Mouse (Mus musculus): ENCODE results near the gene Stac3. TPM values are rescaled to one million over a fixed set of nuclear protein-coding genes. Genes with fewer than 3 reads are reported as not detected.

Stac3 gene
- polyA plus RNA-seq, 1 experiment from 2014 or later = 0.32 TPM

- Histone ChIP-seq H3K9ac (ENCODE audit: low read length) (no peak overlapping the region), H3K9me3 (ENCODE audit: control insufficient read depth, low read length) (no peaks in the 10 kb centered on the region), H3K4me1 (replicated peaks; ENCODE audit: control insufficient read depth, insufficient read depth, low read length) (peaks cover 30% of the 10 kb centered on the region), H3K4me3 (ENCODE audit: low read depth, low read length) (no peak overlapping the region), H3K4me2 (ENCODE audit: low read length) (no peak overlapping the region), H3K36me3 (ENCODE audit: control insufficient read depth, insufficient read depth, low read length) (peaks cover 27% of the 10 kb centered on the region), H3K27ac (ENCODE audit: low read depth) (no peak overlapping the region), H3K27me3 (replicated peaks; ENCODE audit: control insufficient read depth, insufficient read depth, low read length) (peaks cover 27% of the 10 kb centered on the region)
- DNase-seq (ENCODE audit: low spot score) (no peak), ATAC-seq (replicated peaks; ENCODE audit: low FRiP score, low TSS enrichment, low read depth) (no peak)
- 94% methylated on average over 25 of the region's 26 CpGs for WGBS
Observed at GRCm38 (mm10) chr10:127519041-127519701, 17.7 kb downstream of the Stac3 start.

GRCm38 (mm10) chr10:127519903-127520713 is 18.6 kb downstream of the Stac3 start:
- Histone ChIP-seq H3K4me2 (ENCODE audit: low read length) (no peak overlapping the region), H3K4me3 (ENCODE audit: low read depth, low read length) (no peak overlapping the region), H3K9ac (ENCODE audit: low read length) (no peak overlapping the region), H3K36me3 (ENCODE audit: control insufficient read depth, insufficient read depth, low read length) (peaks cover 27% of the 10 kb centered on the region), H3K9me3 (ENCODE audit: control insufficient read depth, low read length) (no peaks in the 10 kb centered on the region), H3K27me3 (replicated peaks; ENCODE audit: control insufficient read depth, insufficient read depth, low read length) (peaks cover 27% of the 10 kb centered on the region), H3K4me1 (replicated peaks; ENCODE audit: control insufficient read depth, insufficient read depth, low read length) (peaks cover 26% of the 10 kb centered on the region), H3K27ac (ENCODE audit: low read depth) (no peak overlapping the region)
- DNase-seq (ENCODE audit: low spot score) (no peak), ATAC-seq (replicated peaks; ENCODE audit: low FRiP score, low TSS enrichment, low read depth) (no peak)
- 91% methylated on average over 37 of the region's 37 CpGs for WGBS

- H3K9ac ChIP-seq (ENCODE audit: low read length) = peak overlapping the region; percentile 65; the same call in 1 of the 2 replicates
- peaks cover 24% of the 10 kb centered on the region for H3K4me1 ChIP-seq (replicated peaks; ENCODE audit: control insufficient read depth, insufficient read depth, low read length)
- peak overlapping the region; percentile 70 for H3K4me3 ChIP-seq (ENCODE audit: low read depth, low read length)
- peak overlapping the region; percentile 95 for H3K4me2 ChIP-seq (ENCODE audit: low read length)
- 78% methylated on average over 20 of the region's 20 CpGs for WGBS
- H3K27ac ChIP-seq (ENCODE audit: low read depth) = no peak overlapping the region
- H3K9me3 ChIP-seq (ENCODE audit: control insufficient read depth, low read length) = no peaks in the 10 kb centered on the region
- DNase-seq (ENCODE audit: low spot score) (no peak), ATAC-seq (replicated peaks; ENCODE audit: low FRiP score, low TSS enrichment, low read depth) (no peak)
- H3K36me3 ChIP-seq (ENCODE audit: control insufficient read depth, insufficient read depth, low read length) = peaks cover 27% of the 10 kb centered on the region
- H3K27me3 ChIP-seq (replicated peaks; ENCODE audit: control insufficient read depth, insufficient read depth, low read length) = peaks cover 28% of the 10 kb centered on the region
Observed at GRCm38 (mm10) chr10:127520714-127521357, 19.4 kb downstream of the Stac3 start.

GRCm38 (mm10) chr10:127521611-127522080 is 20.2 kb downstream of the Stac3 start:
- ATAC-seq (replicated peaks; ENCODE audit: low FRiP score, low TSS enrichment, low read depth) (no peak), DNase-seq (ENCODE audit: low spot score) (no peak)
- 7% methylated on average over 12 of the region's 12 CpGs for WGBS
- H3K4me3 ChIP-seq (ENCODE audit: low read depth, low read length) = peak overlapping the region; percentile 70
- H3K27ac ChIP-seq (ENCODE audit: low read depth) = no peak overlapping the region
- peaks cover 27% of the 10 kb centered on the region for H3K36me3 ChIP-seq (ENCODE audit: control insufficient read depth, insufficient read depth, low read length)
- peaks cover 26% of the 10 kb centered on the region for H3K4me1 ChIP-seq (replicated peaks; ENCODE audit: control insufficient read depth, insufficient read depth, low read length)
- H3K9ac ChIP-seq (ENCODE audit: low read length) = peak overlapping the region; percentile 65
- no peaks in the 10 kb centered on the region for H3K9me3 ChIP-seq (ENCODE audit: control insufficient read depth, low read length)
- H3K27me3 ChIP-seq (replicated peaks; ENCODE audit: control insufficient read depth, insufficient read depth, low read length) = peaks cover 30% of the 10 kb centered on the region
- H3K4me2 ChIP-seq (ENCODE audit: low read length) = peak overlapping the region; percentile 95

GRCm38 (mm10) chr10:127522088-127522581 is 20.6 kb downstream of the Stac3 start, which contains the start of gene Shmt2:
TSS of gene Shmt2 (minus strand) at chr10:127522444.
- peaks cover 24% of the 10 kb centered on the region for H3K4me1 ChIP-seq (replicated peaks; ENCODE audit: control insufficient read depth, insufficient read depth, low read length)
- DNase-seq (ENCODE audit: low spot score) (peak; percentile 93), ATAC-seq (replicated peaks; ENCODE audit: low FRiP score, low TSS enrichment, low read depth) (peak; percentile 62)
- H3K9ac ChIP-seq (ENCODE audit: low read length) = peak within 1 kb of the TSS; percentile 65
- WGBS = under 1% methylated on average over 21 of the region's 21 CpGs
- peaks cover 35% of the 10 kb centered on the region for H3K27me3 ChIP-seq (replicated peaks; ENCODE audit: control insufficient read depth, insufficient read depth, low read length)
- no peak within 1 kb of the TSS for H3K27ac ChIP-seq (ENCODE audit: low read depth)
- H3K4me2 ChIP-seq (ENCODE audit: low read length) = peak within 1 kb of the TSS; percentile 95
- H3K4me3 ChIP-seq (ENCODE audit: low read depth, low read length) = peak within 1 kb of the TSS; percentile 70
- no peaks in the 10 kb centered on the region for H3K9me3 ChIP-seq (ENCODE audit: control insufficient read depth, low read length)
- H3K36me3 ChIP-seq (ENCODE audit: control insufficient read depth, insufficient read depth, low read length) = peaks cover 26% of the 10 kb centered on the region

GRCm38 (mm10) chr10:127524646-127525255 is 23.3 kb downstream of the Stac3 start:
- no peak for ATAC-seq (replicated peaks; ENCODE audit: low FRiP score, low TSS enrichment, low read depth)
- H3K4me2 ChIP-seq (ENCODE audit: low read length) = no peak overlapping the region
- H3K36me3 ChIP-seq (ENCODE audit: control insufficient read depth, insufficient read depth, low read length) = peaks cover 5% of the 10 kb centered on the region; the same call in 1 of the 2 replicates
- 1% methylated on average over 20 of the region's 23 CpGs for WGBS
- H3K9me3 ChIP-seq (ENCODE audit: control insufficient read depth, low read length) = no peaks in the 10 kb centered on the region
- H3K27me3 ChIP-seq (replicated peaks; ENCODE audit: control insufficient read depth, insufficient read depth, low read length) = peaks cover 61% of the 10 kb centered on the region
- no peak for DNase-seq (ENCODE audit: low spot score)
- no peak overlapping the region for H3K9ac ChIP-seq (ENCODE audit: low read length)
- H3K4me1 ChIP-seq (replicated peaks; ENCODE audit: control insufficient read depth, insufficient read depth, low read length) = peaks cover 24% of the 10 kb centered on the region
- no peak overlapping the region for H3K27ac ChIP-seq (ENCODE audit: low read depth)
- no peak overlapping the region for H3K4me3 ChIP-seq (ENCODE audit: low read depth, low read length)

GRCm38 (mm10) chr10:127526048-127526447 is 24.6 kb downstream of the Stac3 start:
- Histone ChIP-seq H3K9ac (ENCODE audit: low read length) (no peak overlapping the region), H3K4me1 (replicated peaks; ENCODE audit: control insufficient read depth, insufficient read depth, low read length) (peaks cover 21% of the 10 kb centered on the region), H3K9me3 (ENCODE audit: control insufficient read depth, low read length) (no peaks in the 10 kb centered on the region), H3K27me3 (replicated peaks; ENCODE audit: control insufficient read depth, insufficient read depth, low read length) (peaks cover 74% of the 10 kb centered on the region), H3K4me2 (ENCODE audit: low read length) (peak overlapping the region; percentile 42), H3K27ac (ENCODE audit: low read depth) (no peak overlapping the region), H3K4me3 (ENCODE audit: low read depth, low read length) (peak overlapping the region; percentile 22; the same call in 1 of the 2 replicates), H3K36me3 (ENCODE audit: control insufficient read depth, insufficient read depth, low read length) (no peaks in the 10 kb centered on the region)
- ATAC-seq (replicated peaks; ENCODE audit: low FRiP score, low TSS enrichment, low read depth) = no peak
- DNase-seq (ENCODE audit: low spot score) = no peak
- WGBS = 2% methylated on average over 26 of the region's 26 CpGs

GRCm38 (mm10) chr10:127526681-127527080 is 25.2 kb downstream of the Stac3 start:
- no peaks in the 10 kb centered on the region for H3K36me3 ChIP-seq (ENCODE audit: control insufficient read depth, insufficient read depth, low read length)

More at GRCm38 (mm10) chr10:127526681-127527080, 25.2 kb downstream of the Stac3 start:
- Histone ChIP-seq H3K9me3 (ENCODE audit: control insufficient read depth, low read length) (no peaks in the 10 kb centered on the region), H3K9ac (ENCODE audit: low read length) (no peak overlapping the region), H3K4me2 (ENCODE audit: low read length) (peak overlapping the region; percentile 42), H3K27ac (ENCODE audit: low read depth) (no peak overlapping the region), H3K4me3 (ENCODE audit: low read depth, low read length) (peak overlapping the region; percentile 22), H3K27me3 (replicated peaks; ENCODE audit: control insufficient read depth, insufficient read depth, low read length) (peaks cover 81% of the 10 kb centered on the region), H3K4me1 (replicated peaks; ENCODE audit: control insufficient read depth, insufficient read depth, low read length) (peaks cover 15% of the 10 kb centered on the region)
- DNase-seq (ENCODE audit: low spot score) = no peak
- no peak for ATAC-seq (replicated peaks; ENCODE audit: low FRiP score, low TSS enrichment, low read depth)
- WGBS = under 1% methylated on average over 26 of the region's 26 CpGs

Data from intestine, embryonic 14.5 days (tissue).